8 mouse cellular contexts compared by ENCODE assay signal in genomic region chr11:68947542-68947993, GRCm38 (mm10). TPM values are rescaled to one million over a fixed set of nuclear protein-coding genes. Genes with fewer than 3 reads are reported as not detected.
A peak's percentile ranks its signal among the peaks of the same experiment; 100 is the strongest.
DNase-seq lines count a peak whose midpoint lies in the region; ATAC-seq and TF ChIP-seq lines count a peak whose summit lies in the region.
"Had no signal": no experiment of that assay in that cellular context is flagged by ENCODE, and none has a peak within 500 bp of the region (broad histone marks: within the 10 kb centered on the region; RNA-seq: fewer than 3 reads in every experiment).

No protein-coding gene starts in this region.

- H3K36me3 ChIP-seq in MEL (ENCODE audit: control insufficient read depth in 1 of 2, insufficient read depth in 2 of 2, low read length in 2 of 2): no peaks in the 10 kb centered on the region; a peak in 1 of 4 replicates
- H3K36me3 ChIP-seq in forebrain, embryonic 15.5 days: no peaks in the 10 kb centered on the region
- 0 out of 2 replicates have a peak, but pooled peaks cover 4% of the 10 kb centered on the region for H3K36me3 ChIP-seq in midbrain, embryonic 16.5 days (ENCODE audit: control insufficient read depth, insufficient read depth, low read length)
- no peaks in the 10 kb centered on the region for H3K36me3 ChIP-seq in liver, embryonic 11.5 days (ENCODE audit: control insufficient read depth, insufficient read depth, low read length)

- no peak for TF ChIP-seq EP300 in MEL (IDR thresholded peaks at IDR 0.05; ENCODE audit: low read depth in 1 of 2, low read length in 2 of 2)

- H3K4me3 ChIP-seq in MEL (ENCODE audit: control insufficient read depth in 1 of 2, insufficient read depth in 1 of 2, low read depth in 2 of 2, low read length in 2 of 2): peak overlapping the region in 1 of 2 experiments; percentile 40; a peak in 1 of 4 replicates
- H3K4me3 ChIP-seq in forebrain, embryonic 15.5 days: peak overlapping the region; percentile 32
- peak overlapping the region; percentile 49 for H3K4me3 ChIP-seq in midbrain, embryonic 16.5 days (ENCODE audit: low read depth, low read length)
- H3K4me3 ChIP-seq in liver, embryonic 11.5 days (ENCODE audit: low read depth, low read length): no peak overlapping the region

- no peak overlapping the region for H3K9ac ChIP-seq in MEL (ENCODE audit: control insufficient read depth, low read depth, low read length, poor library complexity, severe bottlenecking)
- H3K9ac ChIP-seq in forebrain, embryonic 15.5 days (replicated peaks): peak overlapping the region; percentile 8; the same call in 1 of the 2 replicates
- H3K9ac ChIP-seq in midbrain, embryonic 16.5 days (ENCODE audit: low read depth, low read length): peak overlapping the region; percentile 70
- no peak overlapping the region for H3K9ac ChIP-seq in liver, embryonic 11.5 days (ENCODE audit: low read depth, low read length)

- TF ChIP-seq POLR2A in MEL (IDR thresholded peaks at IDR 0.05; ENCODE audit: control insufficient read depth in 1 of 2, insufficient read depth in 1 of 2, low read depth in 1 of 2, low read length in 2 of 2, poor library complexity in 1 of 2): no peak
- no peak; the same call in 1 of the 2 replicates for TF ChIP-seq POLR2A in brain, embryonic 14.5 days (IDR thresholded peaks at IDR 0.05; ENCODE audit: borderline replicate concordance, extremely low read depth, insufficient read depth, insufficient read length, poor library complexity, severe bottlenecking)

- DNase-seq in MEL (ENCODE audit: low read depth, low spot score): peak; percentile 79
- peak; percentile 82 for DNase-seq in brain, embryonic 14.5 days (ENCODE audit: low read depth)
- DNase-seq in urinary bladder, postnatal 25 days (ENCODE audit: low spot score): no peak
- DNase-seq in liver, embryonic 11.5 days (ENCODE audit: low spot score): no peak
- DNase-seq in heart, adult 18-20 months: no peak

- H3K79me2 ChIP-seq in MEL (ENCODE audit: control insufficient read depth, insufficient read depth, low read length, poor library complexity): no peaks in the 10 kb centered on the region

- TF ChIP-seq CTCF in MEL (IDR thresholded peaks at IDR 0.05 in 2 of 3, conservative IDR thresholded peaks at IDR 0.05 in 1 of 3; ENCODE audit: control insufficient read depth in 1 of 3, insufficient read depth in 1 of 3, low read depth in 2 of 3, low read length in 3 of 3, poor library complexity in 1 of 3, severe bottlenecking in 1 of 3): no peak
- no peak for TF ChIP-seq CTCF in brain, embryonic 14.5 days (IDR thresholded peaks at IDR 0.05; ENCODE audit: borderline replicate concordance, extremely low read depth, insufficient read depth, insufficient read length)

- H3K27ac ChIP-seq in MEL (ENCODE audit: control insufficient read depth, low read depth, low read length): no peak overlapping the region
- H3K27ac ChIP-seq in forebrain, embryonic 15.5 days (replicated peaks): peak overlapping the region; percentile 47
- H3K27ac ChIP-seq in midbrain, embryonic 16.5 days (ENCODE audit: low read length): peak overlapping the region; percentile 90
- no peak overlapping the region for H3K27ac ChIP-seq in liver, embryonic 11.5 days (ENCODE audit: low read depth, low read length)

- whole genome bisulfite sequencing in forebrain, embryonic 15.5 days: 9% methylated on average over 12 of the region's 12 CpGs
- WGBS in midbrain, embryonic 16.5 days: 4% methylated on average over 12 of the region's 12 CpGs
- 37% methylated on average over 12 of the region's 12 CpGs for WGBS in liver, embryonic 11.5 days

- H3K27me3 ChIP-seq in MEL (ENCODE audit: control insufficient read depth in 1 of 2, insufficient read depth in 2 of 2, low read length in 2 of 2): peaks cover 3 to 5% of the 10 kb centered on the region in 2 experiments
- H3K27me3 ChIP-seq in forebrain, embryonic 15.5 days: no peaks in the 10 kb centered on the region
- no peaks in the 10 kb centered on the region for H3K27me3 ChIP-seq in midbrain, embryonic 16.5 days (ENCODE audit: control insufficient read depth, insufficient read depth, low read depth, low read length)
- H3K27me3 ChIP-seq in liver, embryonic 11.5 days (replicated peaks; ENCODE audit: control insufficient read depth, insufficient read depth, low read length): peaks cover 10% of the 10 kb centered on the region

- H3K4me2 ChIP-seq in forebrain, embryonic 15.5 days (replicated peaks): peak overlapping the region; percentile 32
- peak overlapping the region; percentile 56 for H3K4me2 ChIP-seq in midbrain, embryonic 16.5 days (ENCODE audit: low read length)
- H3K4me2 ChIP-seq in liver, embryonic 11.5 days: no peak overlapping the region

- ATAC-seq in forebrain, embryonic 15.5 days (replicated peaks): peak; percentile 72; the same call in 1 of the 2 replicates
- ATAC-seq in midbrain, embryonic 16.5 days: peak; percentile 86
- no peak for ATAC-seq in liver, embryonic 11.5 days (replicated peaks; ENCODE audit: low FRiP score)

- H3K4me1 ChIP-seq in MEL (ENCODE audit: control insufficient read depth in 1 of 2, insufficient read depth in 2 of 2, low read length in 2 of 2): peaks cover 0 to 4% of the 10 kb centered on the region in 2 experiments; a peak in 2 of 4 replicates
- no peaks in the 10 kb centered on the region for H3K4me1 ChIP-seq in forebrain, embryonic 15.5 days
- peaks cover 10% of the 10 kb centered on the region for H3K4me1 ChIP-seq in midbrain, embryonic 16.5 days (ENCODE audit: control insufficient read depth, insufficient read depth, low read length)
- no peaks in the 10 kb centered on the region for H3K4me1 ChIP-seq in liver, embryonic 11.5 days (replicated peaks; ENCODE audit: control insufficient read depth, insufficient read depth, low read length)

- H3K9me3 ChIP-seq in MEL (replicated peaks; ENCODE audit: insufficient read depth, low read length): no peaks in the 10 kb centered on the region
- H3K9me3 ChIP-seq in forebrain, embryonic 15.5 days: no peaks in the 10 kb centered on the region
- H3K9me3 ChIP-seq in midbrain, embryonic 16.5 days (replicated peaks; ENCODE audit: control insufficient read depth, low read length, poor library complexity, severe bottlenecking): no peaks in the 10 kb centered on the region
- no peaks in the 10 kb centered on the region for H3K9me3 ChIP-seq in liver, embryonic 11.5 days (ENCODE audit: control insufficient read depth, low read length)

- TF ChIP-seq RAD21 in MEL (IDR thresholded peaks at IDR 0.05; ENCODE audit: low read depth, low read length): no peak

TF ChIP-seq in MEL, 35 proteins besides CTCF, POLR2A, EP300 and RAD21:
- TF ChIP-seq MXI1 (IDR thresholded peaks at IDR 0.05; ENCODE audit: low read depth, low read length) (no peak), TBP (IDR thresholded peaks at IDR 0.05; ENCODE audit: low read depth, low read length) (0 out of 2 replicates have a peak, but pooled peaks have one; percentile 55)
TF ChIP-seq in MEL: peak in this region for 1.

RNA-seq across cellular contexts. Expression of gene Arhgef15, which starts 9.7 kb away (rescaled TPM):
- 0.23 TPM in 1 of 2 replicates, not detected in the other for total RNA-seq in MEL (2012; rRNA removed)
- under 1 TPM in 1 of 2 experiments, not detected in 1; 0.74 TPM for polyA plus RNA-seq in MEL (2012; ENCODE audit: insufficient read depth in 1 of 2, insufficient read length in 2 of 2, low read depth in 1 of 2, low replicate concordance in 2 of 2, missing spikeins in 1 of 2)
- 38.6 and 40.1 TPM in 2 replicates for polyA plus RNA-seq in brain, embryonic 14.5 days (2012; rRNA removed)
- polyA plus RNA-seq in forebrain, embryonic 15.5 days (2015; fragmentation: Nextera tagmentation; extraction: Ambion mirVana): 7.0 and 8.2 TPM in 2 replicates
- polyA plus RNA-seq in midbrain, embryonic 16.5 days (2015; fragmentation: Nextera tagmentation; extraction: Ambion mirVana): 27.7 and 30.5 TPM in 2 replicates
- polyA plus RNA-seq in liver, embryonic 11.5 days (2014; fragmentation: Nextera tagmentation; extraction: Ambion mirVana): 5.8 and 6.8 TPM in 2 replicates
- total RNA-seq in heart, adult 18-20 months (2021): 10 to 100 TPM; 20.6 to 23.5 TPM

RNA-seq across cellular contexts. Expression of gene Slc25a35, which starts 20.4 kb away (rescaled TPM):
- total RNA-seq in MEL (2012; rRNA removed): 3.3 and 4.9 TPM in 2 replicates
- polyA plus RNA-seq in MEL (2012; ENCODE audit: insufficient read depth in 1 of 2, insufficient read length in 2 of 2, low read depth in 1 of 2, low replicate concordance in 2 of 2, missing spikeins in 1 of 2): 1 to 10 TPM in 1 of 2 experiments, not detected in 1; 3.3 TPM
- polyA plus RNA-seq in brain, embryonic 14.5 days (2012; rRNA removed): 3.0 and 4.6 TPM in 2 replicates
- polyA plus RNA-seq in forebrain, embryonic 15.5 days (2015; fragmentation: Nextera tagmentation; extraction: Ambion mirVana): 1.5 and 1.7 TPM in 2 replicates
- polyA plus RNA-seq in midbrain, embryonic 16.5 days (2015; fragmentation: Nextera tagmentation; extraction: Ambion mirVana): 1.4 and 1.6 TPM in 2 replicates
- polyA plus RNA-seq in liver, embryonic 11.5 days (2014; fragmentation: Nextera tagmentation; extraction: Ambion mirVana): 1.4 and 1.7 TPM in 2 replicates
- total RNA-seq in heart, adult 18-20 months (2021): 1 to 10 TPM; 4.8 to 9.3 TPM

RNA-seq across cellular contexts. Expression of gene Odf4, which starts 20.7 kb away (rescaled TPM):
- total RNA-seq in MEL (2012; rRNA removed): not detected in 2 replicates
- polyA plus RNA-seq in MEL (2012; ENCODE audit: insufficient read depth in 1 of 2, insufficient read length in 2 of 2, low read depth in 1 of 2, low replicate concordance in 2 of 2, missing spikeins in 1 of 2): not detected
- 3.6 and 4.1 TPM in 2 replicates for polyA plus RNA-seq in brain, embryonic 14.5 days (2012; rRNA removed)
- 0.31 and 0.32 TPM in 2 replicates for polyA plus RNA-seq in forebrain, embryonic 15.5 days (2015; fragmentation: Nextera tagmentation; extraction: Ambion mirVana)
- 0.68 and 1.3 TPM in 2 replicates for polyA plus RNA-seq in midbrain, embryonic 16.5 days (2015; fragmentation: Nextera tagmentation; extraction: Ambion mirVana)
- not detected in 2 replicates for polyA plus RNA-seq in liver, embryonic 11.5 days (2014; fragmentation: Nextera tagmentation; extraction: Ambion mirVana)
- total RNA-seq in heart, adult 18-20 months (2021): not detected
- polyA plus RNA-seq: spleen, adult 2 months had no signal

RNA-seq across cellular contexts. Expression of gene Rangrf, which starts 27.4 kb away (rescaled TPM):
- 182 and 207 TPM in 2 replicates for total RNA-seq in MEL (2012; rRNA removed)
- polyA plus RNA-seq in MEL (2012; ENCODE audit: insufficient read depth in 1 of 2, insufficient read length in 2 of 2, low read depth in 1 of 2, low replicate concordance in 2 of 2, missing spikeins in 1 of 2): 100 to 1,000 TPM in 1 of 2 experiments, not detected in 1; 159 TPM
- polyA plus RNA-seq in brain, embryonic 14.5 days (2012; rRNA removed): 24.1 and 33.6 TPM in 2 replicates
- polyA plus RNA-seq in forebrain, embryonic 15.5 days (2015; fragmentation: Nextera tagmentation; extraction: Ambion mirVana): 37.0 and 39.3 TPM in 2 replicates
- 23.3 and 24.8 TPM in 2 replicates for polyA plus RNA-seq in midbrain, embryonic 16.5 days (2015; fragmentation: Nextera tagmentation; extraction: Ambion mirVana)
- polyA plus RNA-seq in liver, embryonic 11.5 days (2014; fragmentation: Nextera tagmentation; extraction: Ambion mirVana): 94.4 and 97.5 TPM in 2 replicates
- 100 to 1,000 TPM in 1 of 2 experiments, 10 to 100 TPM in 1; 87.5 to 102 TPM for total RNA-seq in heart, adult 18-20 months (2021)

RNA-seq across cellular contexts. Expression of gene Rpl26, which starts 46.2 kb away (rescaled TPM):
- total RNA-seq in MEL (2012; rRNA removed): 5,179 and 5,512 TPM in 2 replicates
- polyA plus RNA-seq in MEL (2012; ENCODE audit: insufficient read depth in 1 of 2, insufficient read length in 2 of 2, low read depth in 1 of 2, low replicate concordance in 2 of 2, missing spikeins in 1 of 2): 1,000 to 10,000 TPM in 1 of 2 experiments, not detected in 1; 3,167 TPM
- 2,015 and 2,036 TPM in 2 replicates for polyA plus RNA-seq in brain, embryonic 14.5 days (2012; rRNA removed)
- polyA plus RNA-seq in forebrain, embryonic 15.5 days (2015; fragmentation: Nextera tagmentation; extraction: Ambion mirVana): 638 and 670 TPM in 2 replicates
- polyA plus RNA-seq in midbrain, embryonic 16.5 days (2015; fragmentation: Nextera tagmentation; extraction: Ambion mirVana): 508 and 533 TPM in 2 replicates
- polyA plus RNA-seq in liver, embryonic 11.5 days (2014; fragmentation: Nextera tagmentation; extraction: Ambion mirVana): 1,252 and 1,388 TPM in 2 replicates
- total RNA-seq in heart, adult 18-20 months (2021): 100 to 1,000 TPM; 679 to 731 TPM

Comparison
In these comparisons a context has a peak if more than half of its experiments do, and no peak if none do; other contexts are left out.
1. DNase-seq: peak in MEL (single experiment) and brain, embryonic 14.5 days (single experiment); none in urinary bladder, postnatal 25 days (single experiment), liver, embryonic 11.5 days (single experiment) and heart, adult 18-20 months (0 of 2).
2. H3K27ac ChIP-seq: peak in forebrain, embryonic 15.5 days (single experiment) and midbrain, embryonic 16.5 days (single experiment); none in MEL (single experiment) and liver, embryonic 11.5 days (single experiment).
3. H3K9ac ChIP-seq: peak in forebrain, embryonic 15.5 days (single experiment) and midbrain, embryonic 16.5 days (single experiment); none in MEL (single experiment) and liver, embryonic 11.5 days (single experiment).